Mouse (Mus musculus) CH12.LX (cell line): ENCODE data around the gene Cpsf6. TPM values are rescaled to one million over a fixed set of nuclear protein-coding genes. Genes with fewer than 3 reads are reported as not detected.

Experiments used
- DNase-seq: peaks from one replicate; pipeline ENCODE4 v3.0.0-alpha.2; 2013; ENCODE audit errors: extremely low read depth
- H3K27ac ChIP-seq: 2 replicates; pipeline ENCODE4 v1.5.1; 2012; ENCODE audit warnings: low read depth, mild to moderate bottlenecking, control low read depth, moderate library complexity; ENCODE audit not compliant: insufficient read depth
- H3K27me3 ChIP-seq: replicated peaks from 2 replicates; pipeline ENCODE3; 2012; ENCODE audit warnings: inconsistent platforms
- H3K36me3 ChIP-seq, 2 experiments: replicated peaks in 1 of 2; 2 replicates each; pipeline versions ENCODE3 to v1.6.1; 2012; ENCODE audit warnings: inconsistent platforms in 1 of 2, low read length in 1 of 2, mild to moderate bottlenecking in 1 of 2, mixed read lengths in 1 of 2, moderate library complexity in 1 of 2; ENCODE audit not compliant: control insufficient read depth in 1 of 2, insufficient read depth in 1 of 2
- H3K4me1 ChIP-seq, 2 experiments: 2 replicates each; pipeline ENCODE4 v1.6.1; 2012; ENCODE audit warnings: inconsistent platforms in 1 of 2, moderate library complexity in 1 of 2; ENCODE audit not compliant: insufficient read depth in 2 of 2, control insufficient read depth in 1 of 2
- H3K4me2 ChIP-seq: 2 replicates; pipeline ENCODE4 v1.6.1; 2012; ENCODE audit warnings: low read depth, mild to moderate bottlenecking, control low read depth; ENCODE audit not compliant: poor library complexity, insufficient read depth, severe bottlenecking
- H3K4me3 ChIP-seq, 3 experiments: fragments of 150-350 bp in 1 of 3; sonication (generic) in 1 of 3; replicated peaks in 1 of 3; 2 replicates each; pipeline versions ENCODE3 to v1.5.1; 2011 to 2012; ENCODE audit warnings: low read depth in 2 of 3, low read length in 2 of 3, mild to moderate bottlenecking in 2 of 3, moderate library complexity in 2 of 3, control low read depth in 1 of 3, improper control_type of control experiment in 1 of 3, inconsistent platforms in 1 of 3, mixed read lengths in 1 of 3; ENCODE audit not compliant: poor library complexity in 1 of 3
- H3K79me2 ChIP-seq: replicated peaks from 2 replicates; pipeline ENCODE4 v1.6.1; 2012; ENCODE audit warnings: mild to moderate bottlenecking, moderate library complexity; ENCODE audit not compliant: control insufficient read depth, poor library complexity, insufficient read depth, severe bottlenecking; ENCODE audit errors: extremely low read depth
- H3K9ac ChIP-seq: 2 replicates; pipeline ENCODE4 v1.6.1; 2012; ENCODE audit warnings: low read depth, mild to moderate bottlenecking, control low read depth, moderate library complexity; ENCODE audit not compliant: insufficient read depth
- H3K9me3 ChIP-seq: replicated peaks from 2 replicates; pipeline ENCODE3; 2012; ENCODE audit warnings: low read length, inconsistent platforms, mixed read lengths
- BHLHE40 ChIP-seq: IDR thresholded peaks from 2 replicates; pipeline ENCODE4 v1.6.1; 2011; ENCODE audit warnings: mild to moderate bottlenecking, low read depth, low read length, improper control_type of control experiment
- CHD2 ChIP-seq: IDR thresholded peaks from 2 replicates; pipeline ENCODE4 v1.6.1; 2011; ENCODE audit warnings: low read length, improper control_type of control experiment
- ETS1 ChIP-seq: conservative IDR thresholded peaks from 2 replicates; pipeline ENCODE4 v1.6.1; 2012; ENCODE audit warnings: low read depth, mild to moderate bottlenecking, inconsistent platforms, low read length, improper control_type of control experiment, moderate library complexity
- GABPA ChIP-seq: IDR thresholded peaks from 2 replicates; pipeline ENCODE4 v1.6.1; 2012; ENCODE audit warnings: low read depth, low read length, improper control_type of control experiment, inconsistent platforms; ENCODE audit not compliant: insufficient replicate concordance
- HCFC1 ChIP-seq: IDR thresholded peaks from 2 replicates; pipeline ENCODE4 v1.6.1; 2012; ENCODE audit warnings: low read depth, mild to moderate bottlenecking, inconsistent platforms, low read length, improper control_type of control experiment
- IRF4 ChIP-seq: IDR thresholded peaks from 2 replicates; pipeline ENCODE4 v1.6.1; 2014; ENCODE audit warnings: low read depth, mild to moderate bottlenecking, inconsistent platforms, low read length, improper control_type of control experiment
- JUN ChIP-seq: IDR thresholded peaks from 2 replicates; pipeline ENCODE4 v1.6.1; 2011; ENCODE audit warnings: low read depth, mild to moderate bottlenecking, low read length, improper control_type of control experiment, moderate library complexity; ENCODE audit not compliant: insufficient read depth
- MAFK ChIP-seq: IDR thresholded peaks from 2 replicates; pipeline ENCODE4 v1.6.1; 2011; ENCODE audit warnings: low read length, improper control_type of control experiment; ENCODE audit not compliant: insufficient replicate concordance
- MAZ ChIP-seq: IDR thresholded peaks from 2 replicates; pipeline ENCODE4 v1.6.1; 2012; ENCODE audit warnings: low read depth, mild to moderate bottlenecking, inconsistent platforms, low read length, improper control_type of control experiment, moderate library complexity
- MEF2A ChIP-seq: IDR thresholded peaks from 2 replicates; pipeline ENCODE4 v1.6.1; 2014; ENCODE audit warnings: low read depth, mild to moderate bottlenecking, inconsistent platforms, low read length, improper control_type of control experiment, borderline replicate concordance
- MXI1 ChIP-seq: IDR thresholded peaks from 2 replicates; pipeline ENCODE4 v1.6.1; 2011; ENCODE audit warnings: mild to moderate bottlenecking, low read depth, low read length, improper control_type of control experiment
- NRF1 ChIP-seq: IDR thresholded peaks from 2 replicates; pipeline ENCODE4 v1.6.1; 2014; ENCODE audit warnings: low read depth, mild to moderate bottlenecking, inconsistent platforms, low read length, improper control_type of control experiment, moderate library complexity
- PAX5 ChIP-seq: IDR thresholded peaks from 2 replicates; pipeline ENCODE4 v1.6.1; 2012; ENCODE audit warnings: low read length, inconsistent platforms, mixed read lengths
- POLR2A ChIP-seq: IDR thresholded peaks from 2 replicates; pipeline ENCODE4 v1.6.1; 2011; ENCODE audit warnings: low read depth, mild to moderate bottlenecking, improper control_type of control experiment, low read length
- POLR2AphosphoS2 ChIP-seq: IDR thresholded peaks from 2 replicates; pipeline ENCODE4 v1.6.1; 2011; ENCODE audit warnings: low read depth, low read length, improper control_type of control experiment
- SIN3A ChIP-seq: IDR thresholded peaks from 2 replicates; pipeline ENCODE4 v1.6.1; 2012; ENCODE audit warnings: low read length, improper control_type of control experiment, inconsistent platforms
- SMC3 ChIP-seq: IDR thresholded peaks from 2 replicates; pipeline ENCODE4 v1.6.1; 2011; ENCODE audit warnings: low read depth, low read length, improper control_type of control experiment
- USF2 ChIP-seq: conservative IDR thresholded peaks from 2 replicates; pipeline ENCODE4 v1.6.1; 2011; ENCODE audit warnings: low read depth, low read length, improper control_type of control experiment
- ZKSCAN1 ChIP-seq: IDR thresholded peaks from 2 replicates; pipeline ENCODE4 v1.6.1; 2012; ENCODE audit warnings: low read depth, inconsistent platforms, low read length, improper control_type of control experiment, borderline replicate concordance
- ZMIZ1 ChIP-seq: IDR thresholded peaks from 2 replicates; pipeline ENCODE4 v1.6.1; 2012; ENCODE audit warnings: low read depth, mild to moderate bottlenecking, inconsistent platforms, low read length, improper control_type of control experiment
- ZNF384 ChIP-seq: IDR thresholded peaks from 2 replicates; pipeline ENCODE4 v1.6.1; 2012; ENCODE audit warnings: low read depth, low read length, improper control_type of control experiment, inconsistent platforms
- dilution Hi-C: fragments of 300-500 bp; cut with MboI; formaldehyde crosslinking; loops from 2 replicates; pipeline ENCODE4 v1.14.3; 2020; ENCODE audit warnings: low sequenced_read_pairs; ENCODE audit not compliant: extremely low pct_unique_long_range_greater_than_20kb, extremely low pct_ligation_motif_present
- in situ Hi-C: fragments of 300-500 bp; cut with MboI; formaldehyde crosslinking; loops from 3 replicates; pipeline ENCODE4 v1.14.3; 2019; ENCODE audit warnings: low sequenced_read_pairs, low pct_ligation_motif_present, low pct_unique_long_range_greater_than_20kb, mixed read lengths
- polyA plus RNA-seq: library from polyadenylated mRNA; unstranded; fragments of >175 nt; gene quantifications from 2 replicates; pipeline ENCODE4 v1.2.1, GENCODE M21; 2012; ENCODE audit warnings: low read depth; ENCODE audit not compliant: insufficient read length
- total RNA-seq, 2 experiments: library from RNA; depleted of rRNA; stranded (reverse); fragments of 300-350 nt in 1 of 2; fragments of >200 nt in 1 of 2; gene quantifications; 2 replicates each; pipeline ENCODE4 v1.2.3; 2012 to 2014

Cpsf6 gene
- total and polyA plus RNA-seq, 3 experiments, result 87.6 to 114 (median 99.5) TPM

GRCm38 (mm10) chr10:117322630-117323029, 57.2 kb downstream of the Cpsf6 start:
- H3K4me3 ChIP-seq, result no peak overlapping the region
- H3K4me2 ChIP-seq, result no peak overlapping the region
- peak; percentile 27 for DNase-seq
- in situ Hi-C loops, result no loop called here
- no peaks in the 10 kb centered on the region for H3K36me3 ChIP-seq
- peaks cover 15 to 27% of the 10 kb centered on the region in 2 experiments for H3K4me1 ChIP-seq
- H3K9me3 ChIP-seq, result no peaks in the 10 kb centered on the region
- H3K27me3 ChIP-seq, result no peaks in the 10 kb centered on the region
- no peak overlapping the region for H3K27ac ChIP-seq
- no peaks in the 10 kb centered on the region for H3K79me2 ChIP-seq
- TF ChIP-seq MAFK, result peak; percentile 56; the same call in 1 of the 2 replicates
- TF ChIP-seq JUN, result no peak
- no peak for TF ChIP-seq ZMIZ1
- peak; percentile 52 for TF ChIP-seq BHLHE40
- TF ChIP-seq HCFC1, result no peak
- TF ChIP-seq, all 38 proteins: peak for 2
- no peak overlapping the region for H3K9ac ChIP-seq
- dilution Hi-C loops, result no loop called here

- Histone ChIP-seq H3K27ac (no peak overlapping the region), H3K9me3 (no peaks in the 10 kb centered on the region), H3K36me3 (no peaks in the 10 kb centered on the region), H3K9ac (no peak overlapping the region), H3K79me2 (no peaks in the 10 kb centered on the region), H3K4me2 (no peak overlapping the region), H3K4me3 (no peak overlapping the region), H3K27me3 (no peaks in the 10 kb centered on the region), H3K4me1 (peaks cover 15 to 27% of the 10 kb centered on the region in 2 experiments)
- dilution Hi-C loops (no loop called here), in situ Hi-C loops (no loop called here)
- TF ChIP-seq IRF4 (no peak), SMC3 (no peak), MEF2A (no peak), SIN3A (no peak), PAX5 (no peak), ZKSCAN1 (no peak), BHLHE40 (no peak), ZNF384 (no peak), POLR2A (no peak), CHD2 (no peak), GABPA (no peak), ETS1 (no peak), NRF1 (no peak), MAZ (no peak), USF2 (no peak), HCFC1 (no peak), POLR2AphosphoS2 (no peak), ZMIZ1 (no peak), MXI1 (no peak)
- no peak for DNase-seq
Observed at GRCm38 (mm10) chr10:117320571-117320981, 59.2 kb downstream of the Cpsf6 start.
